ENCODE assay signal across 24 mouse cellular contexts in genomic region chr10:70741909-70742308, GRCm38 (mm10).
DNase-seq lines count a peak whose midpoint lies in the region; ATAC-seq lines count a peak whose summit lies in the region.
"Had no signal": no experiment of that assay in that cellular context is flagged by ENCODE, and none has a peak within 500 bp of the region (broad histone marks: within the 10 kb centered on the region; RNA-seq: fewer than 3 reads in every experiment).

No protein-coding gene starts in this region.

- H3K9me3 ChIP-seq in midbrain, embryonic 11.5 days (ENCODE audit: control insufficient read depth, low read length): no peaks in the 10 kb centered on the region
- no peaks in the 10 kb centered on the region for H3K9me3 ChIP-seq in midbrain, embryonic 15.5 days
- H3K9me3 ChIP-seq in heart, embryonic 10.5 days: no peaks in the 10 kb centered on the region

- H3K27me3 ChIP-seq in midbrain, embryonic 11.5 days (ENCODE audit: control insufficient read depth, insufficient read depth, low read length): no peaks in the 10 kb centered on the region
- no peaks in the 10 kb centered on the region for H3K27me3 ChIP-seq in midbrain, embryonic 15.5 days (replicated peaks)
- no peaks in the 10 kb centered on the region for H3K27me3 ChIP-seq in heart, embryonic 10.5 days (ENCODE audit: insufficient read depth, poor library complexity, severe bottlenecking)
- H3K27me3 ChIP-seq: CH12.LX, Patski had no signal

- H3K9ac ChIP-seq in midbrain, embryonic 11.5 days (ENCODE audit: low read length): no peak overlapping the region
- no peak overlapping the region for H3K9ac ChIP-seq in midbrain, embryonic 15.5 days

- DNase-seq in midbrain, embryonic 11.5 days (ENCODE audit: low spot score, missing footprints): peak; percentile 8
- peak; percentile 40 for DNase-seq in ES-CJ7 (ENCODE audit: low read depth, low spot score)
- DNase-seq in R1 (ENCODE audit: low read depth, low spot score): peak; percentile 70
- DNase-seq in ZHBTc4 (ENCODE audit: low read depth, low spot score): peak; percentile 72
- DNase-seq in frontal cortex, adult 2 months (ENCODE audit: extremely low spot score in 1 of 2, low spot score in 1 of 2): no peak
- DNase-seq in heart, embryonic 10.5 days (ENCODE audit: low spot score): no peak
- no peak for DNase-seq in adrenal gland, adult 8-10 months
- DNase-seq: adrenal gland, adult 2 months; adrenal gland, postnatal 10 days; adrenal gland, postnatal 14 days; adrenal gland, postnatal 25 days; adrenal gland, postnatal 36 days; B cell, adult 2 months; cerebellum, adult 11 months; cerebellum, adult 11-12 months; cerebellum, adult 18-20 months; cerebellum, adult 8-10 months; cerebellum, adult 9-10 months had no signal

- no peak overlapping the region for H3K4me3 ChIP-seq in midbrain, embryonic 11.5 days (ENCODE audit: low read depth, low read length)
- no peak overlapping the region for H3K4me3 ChIP-seq in midbrain, embryonic 15.5 days
- no peak overlapping the region for H3K4me3 ChIP-seq in heart, embryonic 10.5 days

- H3K4me2 ChIP-seq in midbrain, embryonic 11.5 days: no peak overlapping the region
- H3K4me2 ChIP-seq in midbrain, embryonic 15.5 days: no peak overlapping the region

- no peaks in the 10 kb centered on the region for H3K36me3 ChIP-seq in midbrain, embryonic 11.5 days (ENCODE audit: control insufficient read depth, insufficient read depth, low read length)
- H3K36me3 ChIP-seq in midbrain, embryonic 15.5 days (replicated peaks): no peaks in the 10 kb centered on the region
- H3K36me3 ChIP-seq in heart, embryonic 10.5 days: no peaks in the 10 kb centered on the region
- H3K36me3 ChIP-seq: G1E had no signal

- no peaks in the 10 kb centered on the region for H3K4me1 ChIP-seq in midbrain, embryonic 11.5 days (ENCODE audit: control insufficient read depth, insufficient read depth, low read length)
- H3K4me1 ChIP-seq in midbrain, embryonic 15.5 days: no peaks in the 10 kb centered on the region
- no peaks in the 10 kb centered on the region for H3K4me1 ChIP-seq in heart, embryonic 10.5 days

- no peak for ATAC-seq in midbrain, embryonic 11.5 days (ENCODE audit: low FRiP score)
- ATAC-seq in midbrain, embryonic 15.5 days (replicated peaks): no peak
- ATAC-seq: activated CD4-positive, CD25-positive, alpha-beta regulatory T cell, adult 4 months; CD4-positive, CD25-positive, alpha-beta regulatory T cell, adult 4 months; Patski had no signal

- H3K27ac ChIP-seq in midbrain, embryonic 11.5 days (ENCODE audit: low read depth, low read length): no peak overlapping the region
- no peak overlapping the region for H3K27ac ChIP-seq in midbrain, embryonic 15.5 days
- H3K27ac ChIP-seq in heart, embryonic 10.5 days: no peak overlapping the region

Comparison
In these comparisons a context has a peak if more than half of its experiments do, and no peak if none do; other contexts are left out.
1. DNase-seq: peak in midbrain, embryonic 11.5 days (single experiment), ES-CJ7 (single experiment), R1 (single experiment) and ZHBTc4 (single experiment); none in frontal cortex, adult 2 months (0 of 2), heart, embryonic 10.5 days (single experiment) and adrenal gland, adult 8-10 months (single experiment).